Mouse (Mus musculus) E14TG2a.4 (cell line): Measurements from ENCODE around the gene Dcps.

Experiments used
- H3K27me3 ChIP-seq: 2 replicates; pipeline ENCODE4 v1.6.1; 2014; ENCODE audit warnings: low read length, control low read depth; ENCODE audit not compliant: insufficient read depth
- H3K36me3 ChIP-seq: 2 replicates; pipeline ENCODE4 v1.6.1; 2014; ENCODE audit warnings: low read length, control low read depth; ENCODE audit not compliant: insufficient read depth
- H3K4me1 ChIP-seq: replicated peaks from 2 replicates; pipeline ENCODE4 v1.6.1; 2014; ENCODE audit warnings: low read depth, low read length, control low read depth
- H3K4me3 ChIP-seq: replicated peaks from 2 replicates; pipeline ENCODE4 v1.5.1; 2014; ENCODE audit warnings: mild to moderate bottlenecking, low read length
- H3K9me3 ChIP-seq: 2 replicates; pipeline ENCODE4 v1.6.1; 2014; ENCODE audit warnings: low read length, control low read depth
- CTCF ChIP-seq: conservative IDR thresholded peaks from 2 replicates; pipeline ENCODE4 v1.5.1; 2014; ENCODE audit warnings: low read length
- NANOG ChIP-seq: IDR thresholded peaks from 2 replicates; pipeline ENCODE4 v1.6.1; 2014; ENCODE audit warnings: borderline replicate concordance, low read length, mixed read lengths
- POU5F1 ChIP-seq: IDR thresholded peaks from 2 replicates; pipeline ENCODE4 v1.6.1; 2014; ENCODE audit warnings: low read length, borderline replicate concordance

Dcps gene

DNA sequence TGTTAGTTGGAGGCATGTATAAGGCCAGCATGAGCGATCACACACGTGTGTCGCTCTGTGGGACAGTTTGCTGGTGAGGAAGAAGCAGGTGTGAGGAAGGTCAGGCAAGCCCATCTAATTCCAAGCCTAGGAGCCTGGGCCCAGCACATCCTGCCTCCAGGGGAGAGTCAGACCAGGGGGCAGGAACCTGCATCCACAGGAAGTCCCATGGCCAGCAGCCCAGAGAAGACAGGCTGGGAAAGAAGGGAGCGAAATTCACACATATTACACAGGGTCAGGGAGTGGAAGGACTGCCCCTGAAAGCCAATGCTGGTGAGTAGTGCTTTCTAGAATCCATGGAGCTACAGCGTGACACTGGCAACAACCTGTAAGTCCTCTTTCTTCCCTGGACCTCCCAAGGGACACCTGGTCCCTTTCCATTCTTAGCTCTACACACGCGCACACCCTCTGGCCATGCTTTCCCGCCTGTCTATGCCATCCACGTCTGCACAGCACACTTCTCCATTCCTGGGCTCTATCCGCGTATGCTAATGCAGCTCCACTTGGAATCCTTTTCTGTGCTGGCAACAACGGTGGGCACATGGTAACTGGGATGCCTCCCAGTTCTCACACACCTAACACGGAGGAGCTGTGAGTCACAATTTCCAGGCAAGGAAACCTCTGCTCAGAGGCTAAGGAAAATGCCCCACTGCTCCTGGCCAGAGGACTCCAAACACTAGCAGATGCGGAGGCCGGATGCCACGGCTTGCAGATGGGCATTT lies 44.0 kb downstream of the Dcps start:
- Histone ChIP-seq H3K4me3 (no peak overlapping the region; the same call in 1 of the 2 replicates), H3K9me3 (no peaks in the 10 kb centered on the region), H3K36me3 (peaks cover 86% of the 10 kb centered on the region), H3K27me3 (no peaks in the 10 kb centered on the region), H3K4me1 (peaks cover 37% of the 10 kb centered on the region)
- no peak for TF ChIP-seq NANOG
- TF ChIP-seq CTCF, result no peak
- TF ChIP-seq POU5F1, result no peak

DNA sequence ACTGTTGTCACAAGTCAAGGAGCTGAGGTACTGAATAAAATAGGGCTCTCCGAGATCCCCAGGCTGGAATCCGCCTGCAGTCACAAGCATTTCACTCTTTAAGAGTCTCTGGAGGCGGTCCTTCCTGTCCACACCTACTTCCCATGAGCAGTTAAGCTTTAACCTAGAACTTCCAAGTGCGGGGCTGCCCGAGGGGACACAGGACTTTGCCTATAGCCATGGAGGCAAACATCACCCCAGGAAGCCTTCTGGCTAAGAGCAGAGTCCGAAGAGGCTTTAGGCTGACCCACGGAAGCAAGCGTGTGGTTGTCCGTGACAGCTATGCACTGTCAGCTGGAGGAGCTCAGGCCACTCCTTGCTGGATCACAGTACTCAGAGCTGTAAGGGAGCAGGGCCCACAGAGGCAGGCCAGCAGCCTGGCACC lies 46.9 kb downstream of the Dcps start:
- no peaks in the 10 kb centered on the region for H3K9me3 ChIP-seq
- no peaks in the 10 kb centered on the region for H3K27me3 ChIP-seq

DNA sequence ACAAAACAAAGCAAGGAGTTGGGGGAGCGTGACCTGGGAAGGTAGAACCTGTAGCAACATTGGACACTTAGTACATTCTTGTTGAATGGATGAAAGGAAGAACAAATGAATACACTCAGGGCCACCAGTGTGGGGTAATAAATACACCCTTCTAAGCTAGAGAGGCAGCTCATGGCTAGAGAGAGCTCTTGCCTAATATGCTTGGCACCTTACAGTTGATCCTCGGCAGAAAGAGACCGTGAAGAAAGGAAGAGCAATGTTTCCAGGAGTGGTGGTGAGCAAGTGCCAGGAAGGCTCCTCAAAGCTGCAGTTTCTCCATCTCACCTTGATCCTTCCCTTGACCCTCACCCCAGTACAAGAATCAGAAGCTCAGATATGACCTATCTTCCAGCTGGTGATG lies 47.3 kb downstream of the Dcps start:
- peaks cover 93% of the 10 kb centered on the region for H3K36me3 ChIP-seq
- TF ChIP-seq CTCF (no peak), NANOG (no peak), POU5F1 (no peak)

More for the DNA sequence above, 46.9 kb downstream of the Dcps start:
- Histone ChIP-seq H3K4me3 (no peak overlapping the region), H3K36me3 (peaks cover 91% of the 10 kb centered on the region), H3K4me1 (peaks cover 26% of the 10 kb centered on the region)
- TF ChIP-seq POU5F1 (no peak), NANOG (no peak), CTCF (no peak)

DNA sequence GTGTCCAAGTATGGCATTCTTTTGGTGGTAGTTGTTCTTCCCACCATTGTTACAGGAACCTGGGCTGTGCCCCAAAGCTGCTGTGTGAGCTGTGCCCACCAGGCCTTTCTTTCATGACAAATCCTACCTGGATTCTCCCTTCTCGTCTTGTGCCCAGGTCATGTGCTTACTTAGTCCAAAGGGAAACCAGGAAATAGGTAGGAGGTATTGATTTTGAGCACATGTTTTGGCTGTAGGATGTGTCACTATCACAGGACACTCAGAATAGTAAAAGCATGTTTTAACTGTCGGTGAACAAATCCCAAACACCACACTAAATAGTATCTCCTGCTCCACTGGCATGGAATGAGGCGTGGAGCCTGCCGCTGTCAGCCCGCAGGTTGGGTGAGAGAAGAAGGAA lies 48.3 kb downstream of the Dcps start:
- no peak overlapping the region for H3K4me3 ChIP-seq
- peaks cover 99% of the 10 kb centered on the region for H3K36me3 ChIP-seq
- no peaks in the 10 kb centered on the region for H3K27me3 ChIP-seq
- no peaks in the 10 kb centered on the region for H3K9me3 ChIP-seq
- TF ChIP-seq CTCF, result no peak
- no peak for TF ChIP-seq POU5F1
- TF ChIP-seq NANOG, result no peak
- H3K4me1 ChIP-seq, result peaks cover 31% of the 10 kb centered on the region

More for the DNA sequence above, 47.3 kb downstream of the Dcps start:
- Histone ChIP-seq H3K4me1 (peaks cover 30% of the 10 kb centered on the region), H3K9me3 (no peaks in the 10 kb centered on the region), H3K4me3 (no peak overlapping the region), H3K27me3 (no peaks in the 10 kb centered on the region)

DNA sequence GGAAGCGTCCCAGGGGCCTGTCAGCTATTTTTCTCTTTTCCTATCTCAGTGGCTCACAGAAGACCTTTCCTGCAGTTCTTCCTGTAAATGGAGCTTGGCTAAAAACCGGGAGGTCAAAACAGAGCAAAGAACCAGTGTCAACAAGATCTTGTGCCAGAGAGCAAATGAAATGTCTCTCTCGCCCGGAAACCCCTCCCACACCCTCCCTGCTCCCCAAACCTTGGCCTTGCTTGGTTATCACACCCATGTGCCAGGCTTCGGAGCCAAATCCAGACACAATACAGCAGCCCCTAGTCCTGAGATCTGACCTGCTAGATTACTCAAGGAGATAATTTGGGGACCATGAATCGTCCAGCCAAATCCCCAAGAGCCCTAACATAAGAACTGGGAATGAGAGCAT lies 48.7 kb downstream of the Dcps start:
- Histone ChIP-seq H3K4me1 (peaks cover 29% of the 10 kb centered on the region), H3K27me3 (no peaks in the 10 kb centered on the region), H3K4me3 (no peak overlapping the region), H3K36me3 (peaks cover 98% of the 10 kb centered on the region), H3K9me3 (no peaks in the 10 kb centered on the region)
- TF ChIP-seq POU5F1, result no peak
- no peak for TF ChIP-seq CTCF
- no peak for TF ChIP-seq NANOG

DNA sequence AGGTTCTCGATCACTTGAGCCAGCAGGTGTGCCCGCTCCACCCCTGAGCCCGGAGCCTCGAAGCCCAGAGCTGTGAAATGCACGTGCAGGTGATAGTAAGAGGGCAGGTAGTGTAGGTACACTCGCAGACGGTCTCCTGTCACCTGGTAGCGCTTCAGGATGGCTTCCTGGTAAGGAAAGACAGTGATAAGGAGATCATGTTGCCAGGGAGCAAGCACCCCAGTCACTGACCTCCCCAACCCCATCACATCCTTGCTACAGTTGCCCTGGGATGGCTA lies 51.2 kb downstream of the Dcps start:
- Histone ChIP-seq H3K4me3 (no peak overlapping the region), H3K36me3 (peaks cover 86% of the 10 kb centered on the region), H3K4me1 (peaks cover 20% of the 10 kb centered on the region), H3K9me3 (no peaks in the 10 kb centered on the region), H3K27me3 (no peaks in the 10 kb centered on the region)
- TF ChIP-seq NANOG (no peak), CTCF (no peak), POU5F1 (no peak)

GRCm38 (mm10) chr9:35123804-35124677 lies 51.8 kb downstream of the Dcps start:
- no peaks in the 10 kb centered on the region for H3K9me3 ChIP-seq
- TF ChIP-seq POU5F1, result no peak
- H3K4me1 ChIP-seq, result peaks cover 17% of the 10 kb centered on the region

DNA sequence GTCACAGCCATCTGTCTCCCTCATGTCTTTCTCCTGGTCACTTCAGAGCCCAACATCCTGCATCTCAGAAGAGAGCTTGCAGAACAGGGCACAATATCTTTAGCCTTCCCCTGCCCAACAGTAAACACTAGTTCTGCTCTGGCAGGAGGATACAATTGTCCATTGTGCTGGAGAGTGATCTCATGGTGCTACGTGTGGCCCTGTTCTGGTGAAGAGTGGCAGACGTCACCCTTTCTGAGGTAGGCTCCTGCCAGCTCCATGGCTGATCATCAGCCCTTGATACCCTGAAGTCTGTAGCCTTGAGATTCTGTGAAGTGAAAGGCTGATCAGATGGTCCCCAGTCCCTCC lies 52.4 kb downstream of the Dcps start:
- TF ChIP-seq NANOG (no peak), CTCF (no peak), POU5F1 (no peak)
- peaks cover 74% of the 10 kb centered on the region for H3K36me3 ChIP-seq
- H3K4me3 ChIP-seq, result no peak overlapping the region
- no peaks in the 10 kb centered on the region for H3K9me3 ChIP-seq
- H3K4me1 ChIP-seq, result peaks cover 13% of the 10 kb centered on the region
- peaks cover 6% of the 10 kb centered on the region; the same call in 1 of the 2 replicates for H3K27me3 ChIP-seq

More at GRCm38 (mm10) chr9:35123804-35124677, 51.8 kb downstream of the Dcps start:
- Histone ChIP-seq H3K27me3 (peaks cover 3% of the 10 kb centered on the region; the same call in 1 of the 2 replicates), H3K36me3 (peaks cover 80% of the 10 kb centered on the region), H3K4me3 (no peak overlapping the region)
